Mouse (Mus musculus) kidney, postnatal 36 days (tissue): ENCODE data around the gene Olfr1459.

Source experiments
- DNase-seq, 2 experiments: peaks; one replicate each; pipeline ENCODE4 v3.0.0; 2021 to 2022; ENCODE audit warnings: mixed read lengths in 2 of 2

Olfr1459 gene

DNA sequence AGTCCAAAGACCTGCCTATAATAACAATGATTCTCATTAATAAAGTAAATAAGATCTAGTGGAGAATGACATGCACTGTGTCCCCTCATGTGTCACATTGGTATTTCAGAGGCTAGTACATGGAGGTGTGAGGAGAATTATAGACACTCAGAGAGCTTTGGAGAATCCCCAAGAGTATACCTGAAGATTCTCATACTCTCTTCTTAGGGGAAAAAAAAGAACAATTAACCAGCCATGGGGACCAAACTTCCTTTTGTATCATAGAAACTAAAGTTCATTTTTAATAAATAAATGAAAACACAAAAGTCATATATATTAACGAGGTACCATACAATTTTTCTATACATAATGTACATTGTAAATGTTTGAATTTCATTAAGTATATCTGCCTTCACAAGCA, at the start of gene Olfr1459:
Gene Olfr1459, minus strand, starts transcription at position 101 of the 400 bp plus-strand sequence.
- no peak for DNase-seq

DNA sequence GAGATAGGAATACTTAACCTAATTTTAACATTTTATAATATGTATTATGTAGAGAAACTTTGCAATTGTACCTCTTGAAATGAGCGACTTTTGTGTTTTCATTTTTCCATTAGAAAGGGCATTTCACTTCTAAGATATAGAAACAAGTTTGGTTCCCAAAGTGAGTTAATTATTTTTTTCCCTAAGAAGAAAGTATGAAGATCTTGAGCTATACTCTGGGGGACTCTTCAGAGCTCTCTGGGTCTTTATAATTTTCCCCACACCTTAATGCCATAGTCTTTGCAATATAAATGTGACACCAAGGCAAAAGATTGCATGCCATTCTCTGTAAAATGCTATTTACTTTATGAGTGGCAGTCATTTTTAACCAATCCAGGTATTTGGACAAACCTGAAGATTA, 36.1 kb upstream of the Olfr1459 start, which contains the start of gene Olfr1462:
Gene Olfr1462, plus strand, starts transcription at position 301 of the 400 bp plus-strand sequence.
- DNase-seq, result no peak

DNA sequence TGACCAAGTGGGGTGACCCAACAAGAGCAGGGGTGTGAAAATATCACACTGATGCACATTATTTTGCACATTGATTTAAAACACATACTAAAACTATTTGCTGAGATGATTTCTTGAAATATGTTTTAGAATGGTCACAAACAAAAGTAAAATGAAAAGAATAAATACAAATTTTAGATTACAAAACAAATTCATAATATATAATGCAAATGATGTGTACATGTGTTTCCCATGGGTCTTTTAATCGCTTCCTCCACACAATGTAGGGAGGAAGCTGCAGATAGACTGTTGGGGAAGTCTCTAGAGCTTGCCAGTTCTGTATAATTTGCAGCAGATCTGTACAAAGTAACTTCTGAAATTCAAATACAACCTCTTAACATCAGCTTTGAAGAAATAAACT, 13.4 kb upstream of the Olfr1459 start, which contains the start of gene Olfr1461:
Gene Olfr1461, plus strand, starts transcription at position 301 of the 400 bp plus-strand sequence.
- DNase-seq, result no peak

DNA sequence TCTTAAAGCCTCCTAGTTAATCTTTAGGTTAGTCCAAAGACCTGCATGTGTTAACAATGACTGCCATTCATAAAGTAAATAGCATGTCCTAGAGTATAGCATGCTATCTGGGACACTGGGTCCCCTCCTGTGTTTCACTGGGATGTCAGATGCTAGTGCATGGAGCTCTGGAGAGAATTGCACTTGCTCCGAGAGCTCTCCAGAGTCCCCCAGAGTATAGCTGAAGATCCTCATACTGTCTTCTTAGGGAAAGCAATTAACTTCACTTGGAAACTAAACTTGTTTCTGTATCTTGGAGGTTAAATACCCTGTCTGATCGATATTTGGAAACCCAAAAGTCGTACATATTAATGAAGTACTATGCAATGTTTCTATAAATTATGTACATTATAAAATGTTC, 42.7 kb downstream of the Olfr1459 start, which contains the start of gene Olfr1458:
Gene Olfr1458, minus strand, starts transcription at position 101 of the 400 bp plus-strand sequence.
- DNase-seq, result no peak

DNA sequence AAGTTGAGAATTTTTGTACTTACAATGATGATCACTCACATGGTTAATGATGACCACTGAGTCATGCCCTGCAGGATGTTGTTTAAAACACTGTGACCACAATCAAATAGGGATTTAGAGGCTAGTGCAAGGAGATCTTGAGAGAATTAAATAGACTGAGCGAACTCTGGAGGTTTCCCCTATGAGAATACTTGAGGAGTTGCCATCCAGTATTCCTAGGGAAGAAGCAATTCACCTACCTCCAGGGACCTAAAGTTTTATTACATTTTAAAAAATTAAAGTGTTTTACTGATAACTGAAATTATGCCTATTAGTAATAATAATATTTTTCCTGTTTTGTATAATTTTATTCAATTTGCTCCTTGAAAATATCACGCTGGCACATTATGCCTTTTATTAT, 51.6 kb downstream of the Olfr1459 start, which contains the start of gene Olfr1457:
Gene Olfr1457, minus strand, starts transcription at position 101 of the 400 bp plus-strand sequence.
- no peak for DNase-seq

DNA sequence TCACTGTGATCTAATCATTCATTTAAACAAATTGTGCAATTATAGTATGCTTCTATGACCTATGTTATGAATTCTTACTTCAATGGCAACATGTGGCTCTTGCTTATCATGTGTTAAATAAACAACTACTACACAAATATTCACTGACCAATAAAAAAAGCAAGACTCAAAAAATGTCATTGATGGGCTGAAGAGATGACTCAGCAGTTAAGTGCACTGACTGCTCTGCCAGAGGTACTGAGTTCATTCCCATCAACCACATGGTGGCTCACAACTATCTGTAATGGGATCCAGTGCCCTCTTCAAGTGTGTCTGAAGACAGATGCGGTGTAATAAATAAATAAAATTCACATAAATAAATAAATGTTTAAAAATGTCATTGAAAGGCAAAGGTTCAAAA, 55.4 kb downstream of the Olfr1459 start:
- DNase-seq, result no peak
